Mouse (Mus musculus) embryo, embryonic 10 days (tissue): ENCODE data around the gene Cog5.

Experiments
- DNase-seq: peaks from one replicate; pipeline ENCODE4 v3.0.0-alpha.2; 2015; ENCODE audit warnings: low spot score

The Cog5 gene

GRCm38 (mm10) chr12:31984206-31984605, 329.5 kb downstream of the Cog5 start:
- DNase-seq, result no peak

- no peak for DNase-seq
Observed at GRCm38 (mm10) chr12:31984664-31985063, 330.0 kb downstream of the Cog5 start.

GRCm38 (mm10) chr12:31985738-31986137, 331.1 kb downstream of the Cog5 start:
- DNase-seq, result no peak

- no peak for DNase-seq
Observed at GRCm38 (mm10) chr12:31986463-31986862, 331.8 kb downstream of the Cog5 start.
